Mouse (Mus musculus): ENCODE data around the gene Cpe. TPM values are rescaled to one million over a fixed set of nuclear protein-coding genes. Genes with fewer than 3 reads are reported as not detected.

Cpe gene
- polyA plus RNA-seq, 1 experiment = 44.3 TPM

- H3ac ChIP-seq (ENCODE audit: control insufficient read depth, insufficient read length) = no peak overlapping the region
- no peak overlapping the region for H3K4me2 ChIP-seq (ENCODE audit: low read depth)
- H3K27me3 ChIP-seq (ENCODE audit: control insufficient read depth, insufficient read depth, insufficient read length) = no peaks in the 10 kb centered on the region
- no peak for TF ChIP-seq MYOG (IDR thresholded peaks at IDR 0.05; ENCODE audit: control insufficient read depth in 1 of 3, insufficient read depth in 1 of 3, insufficient read length in 2 of 3, low read depth in 2 of 3)
- no peak for TF ChIP-seq TCF12 (IDR thresholded peaks at IDR 0.05; ENCODE audit: insufficient read depth, poor library complexity, severe bottlenecking)
- TF ChIP-seq E2F4 (IDR thresholded peaks at IDR 0.05; ENCODE audit: insufficient read depth) = no peak
- no peak for TF ChIP-seq REST (IDR thresholded peaks at IDR 0.05; ENCODE audit: insufficient read depth, insufficient read length)
- no peak for TF ChIP-seq TCF3 (IDR thresholded peaks at IDR 0.05; ENCODE audit: insufficient read length, low read depth)
- no peak for TF ChIP-seq POLR2A (IDR thresholded peaks at IDR 0.05; ENCODE audit: insufficient read length, low read depth)
- TF ChIP-seq USF1 (IDR thresholded peaks at IDR 0.05; ENCODE audit: low read depth) = no peak
- no peak for TF ChIP-seq SRF (IDR thresholded peaks at IDR 0.05; ENCODE audit: control insufficient read depth, insufficient read length, low read depth)
- TF ChIP-seq MAX (IDR thresholded peaks at IDR 0.05; ENCODE audit: low read depth) = no peak
- no peak for TF ChIP-seq MYOD1 (IDR thresholded peaks at IDR 0.05; ENCODE audit: control insufficient read depth in 1 of 3, insufficient read length in 2 of 3, low read depth in 2 of 3)
- TF ChIP-seq POLR2AphosphoS2 (IDR thresholded peaks at IDR 0.05; ENCODE audit: insufficient read length, low read depth) = no peak
- no peak for TF ChIP-seq CEBPB (IDR thresholded peaks at IDR 0.05; ENCODE audit: insufficient read depth, poor library complexity, severe bottlenecking)
- no peaks in the 10 kb centered on the region for H3K79me2 ChIP-seq (ENCODE audit: control insufficient read depth, insufficient read depth)
- H3K36me3 ChIP-seq (ENCODE audit: control insufficient read depth, insufficient read depth) = no peaks in the 10 kb centered on the region
- H3K4me3 ChIP-seq = no peak overlapping the region
Observed at GRCm38 (mm10) chr8:64611210-64611974, 81.5 kb downstream of the Cpe start.

DNA sequence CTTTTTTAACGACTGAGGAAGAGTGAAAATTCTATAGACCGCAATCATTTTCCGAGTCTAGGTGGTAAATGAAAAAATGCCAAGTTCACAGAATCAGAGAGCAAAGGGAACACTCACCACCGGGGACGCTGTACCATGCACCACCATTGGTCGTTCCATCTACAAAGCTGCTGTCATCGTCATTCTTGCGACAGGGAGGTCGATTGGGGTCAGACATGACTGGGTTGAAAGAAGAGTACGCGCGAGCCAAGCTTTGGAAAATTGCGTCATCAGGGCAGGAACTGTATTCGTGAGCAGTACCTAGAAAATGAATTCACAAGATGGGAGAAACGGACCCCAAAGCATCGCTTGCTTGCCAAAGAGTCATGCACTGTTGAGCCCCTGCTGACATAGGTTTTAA lies 83.9 kb downstream of the Cpe start:
- no peaks in the 10 kb centered on the region for H3K27me3 ChIP-seq (ENCODE audit: control insufficient read depth, insufficient read depth, insufficient read length)
- TF ChIP-seq TCF12 (IDR thresholded peaks at IDR 0.05; ENCODE audit: insufficient read depth, poor library complexity, severe bottlenecking) (no peak), SRF (IDR thresholded peaks at IDR 0.05; ENCODE audit: control insufficient read depth, insufficient read length, low read depth) (no peak), E2F4 (IDR thresholded peaks at IDR 0.05; ENCODE audit: insufficient read depth) (no peak), REST (IDR thresholded peaks at IDR 0.05; ENCODE audit: insufficient read depth, insufficient read length) (no peak), POLR2A (IDR thresholded peaks at IDR 0.05; ENCODE audit: insufficient read length, low read depth) (no peak)
- no peaks in the 10 kb centered on the region for H3K36me3 ChIP-seq (ENCODE audit: control insufficient read depth, insufficient read depth)
- H3K4me3 ChIP-seq = no peak overlapping the region
- H3K79me2 ChIP-seq (ENCODE audit: control insufficient read depth, insufficient read depth) = no peaks in the 10 kb centered on the region
- no peak overlapping the region for H3ac ChIP-seq (ENCODE audit: control insufficient read depth, insufficient read length)
- no peak overlapping the region for H3K4me2 ChIP-seq (ENCODE audit: low read depth)

DNA sequence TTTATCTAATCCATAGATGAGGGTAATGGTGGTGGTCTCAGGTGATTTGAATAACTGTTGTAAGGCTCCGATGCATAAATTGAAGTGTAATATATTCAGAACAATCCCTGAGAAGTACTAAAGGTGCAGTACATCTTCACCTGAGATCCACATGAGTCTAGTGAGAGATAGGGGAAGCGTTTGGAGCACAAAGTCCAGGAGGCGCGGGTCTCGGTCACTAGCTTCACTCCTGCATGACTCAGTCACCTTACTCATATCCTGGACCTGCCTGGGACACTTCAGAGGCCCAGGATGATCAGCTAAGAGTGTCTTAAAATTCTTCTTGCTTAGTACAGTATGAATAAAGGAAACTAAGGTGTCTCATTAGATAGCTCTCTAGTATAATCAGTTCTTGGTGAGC lies 86.8 kb downstream of the Cpe start:
- Histone ChIP-seq H3K36me3 (ENCODE audit: control insufficient read depth, insufficient read depth) (no peaks in the 10 kb centered on the region), H3K4me2 (ENCODE audit: low read depth) (no peak overlapping the region), H3ac (ENCODE audit: control insufficient read depth, insufficient read length) (no peak overlapping the region), H3K27me3 (ENCODE audit: control insufficient read depth, insufficient read depth, insufficient read length) (no peaks in the 10 kb centered on the region), H3K4me3 (no peak overlapping the region), H3K79me2 (ENCODE audit: control insufficient read depth, insufficient read depth) (no peaks in the 10 kb centered on the region)
- TF ChIP-seq MYOD1 (IDR thresholded peaks at IDR 0.05; ENCODE audit: control insufficient read depth in 1 of 3, insufficient read length in 2 of 3, low read depth in 2 of 3) (no peak), TCF12 (IDR thresholded peaks at IDR 0.05; ENCODE audit: insufficient read depth, poor library complexity, severe bottlenecking) (no peak), E2F4 (IDR thresholded peaks at IDR 0.05; ENCODE audit: insufficient read depth) (no peak), MAX (IDR thresholded peaks at IDR 0.05; ENCODE audit: low read depth) (no peak), USF1 (IDR thresholded peaks at IDR 0.05; ENCODE audit: low read depth) (no peak), TCF3 (IDR thresholded peaks at IDR 0.05; ENCODE audit: insufficient read length, low read depth) (no peak), REST (IDR thresholded peaks at IDR 0.05; ENCODE audit: insufficient read depth, insufficient read length) (no peak), MYOG (IDR thresholded peaks at IDR 0.05; ENCODE audit: control insufficient read depth in 1 of 3, insufficient read depth in 1 of 3, insufficient read length in 2 of 3, low read depth in 2 of 3) (no peak), CEBPB (IDR thresholded peaks at IDR 0.05; ENCODE audit: insufficient read depth, poor library complexity, severe bottlenecking) (no peak), POLR2AphosphoS2 (IDR thresholded peaks at IDR 0.05; ENCODE audit: insufficient read length, low read depth) (no peak), SRF (IDR thresholded peaks at IDR 0.05; ENCODE audit: control insufficient read depth, insufficient read length, low read depth) (no peak), POLR2A (IDR thresholded peaks at IDR 0.05; ENCODE audit: insufficient read length, low read depth) (no peak)

DNA sequence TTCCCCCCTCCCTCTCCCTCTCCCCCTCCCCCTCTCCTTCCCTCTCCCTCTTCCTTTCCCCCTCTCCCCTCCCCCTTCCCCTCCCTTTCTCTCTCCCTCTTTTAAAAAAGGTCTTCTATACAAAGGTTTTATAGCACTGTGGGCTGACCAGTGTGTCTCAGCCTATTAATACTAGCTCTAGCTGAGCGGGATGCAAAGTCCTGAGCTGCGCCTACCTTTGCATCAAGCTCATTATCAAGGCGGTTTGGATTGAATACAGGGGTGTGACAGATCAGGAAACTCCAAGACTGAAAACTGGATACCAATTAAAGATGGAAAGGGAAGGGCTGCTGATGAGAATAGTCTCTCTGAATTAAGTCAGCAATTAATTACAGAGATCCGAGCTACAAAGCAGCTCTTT lies 94.6 kb downstream of the Cpe start:
- H3K36me3 ChIP-seq (ENCODE audit: control insufficient read depth, insufficient read depth) = no peaks in the 10 kb centered on the region
- TF ChIP-seq REST (IDR thresholded peaks at IDR 0.05; ENCODE audit: insufficient read depth, insufficient read length) (no peak), TCF3 (IDR thresholded peaks at IDR 0.05; ENCODE audit: insufficient read length, low read depth) (no peak), SRF (IDR thresholded peaks at IDR 0.05; ENCODE audit: control insufficient read depth, insufficient read length, low read depth) (no peak), E2F4 (IDR thresholded peaks at IDR 0.05; ENCODE audit: insufficient read depth) (no peak), MAX (IDR thresholded peaks at IDR 0.05; ENCODE audit: low read depth) (no peak), USF1 (IDR thresholded peaks at IDR 0.05; ENCODE audit: low read depth) (no peak), MYOD1 (IDR thresholded peaks at IDR 0.05; ENCODE audit: control insufficient read depth in 1 of 3, insufficient read length in 2 of 3, low read depth in 2 of 3) (no peak), CEBPB (IDR thresholded peaks at IDR 0.05; ENCODE audit: insufficient read depth, poor library complexity, severe bottlenecking) (no peak), POLR2AphosphoS2 (IDR thresholded peaks at IDR 0.05; ENCODE audit: insufficient read length, low read depth) (no peak), POLR2A (IDR thresholded peaks at IDR 0.05; ENCODE audit: insufficient read length, low read depth) (no peak), TCF12 (IDR thresholded peaks at IDR 0.05; ENCODE audit: insufficient read depth, poor library complexity, severe bottlenecking) (no peak), MYOG (IDR thresholded peaks at IDR 0.05; ENCODE audit: control insufficient read depth in 1 of 3, insufficient read depth in 1 of 3, insufficient read length in 2 of 3, low read depth in 2 of 3) (no peak)

More for the DNA sequence above, 94.6 kb downstream of the Cpe start:
- Histone ChIP-seq H3ac (ENCODE audit: control insufficient read depth, insufficient read length) (no peak overlapping the region), H3K27me3 (ENCODE audit: control insufficient read depth, insufficient read depth, insufficient read length) (no peaks in the 10 kb centered on the region), H3K4me3 (no peak overlapping the region), H3K4me2 (ENCODE audit: low read depth) (no peak overlapping the region), H3K79me2 (ENCODE audit: control insufficient read depth, insufficient read depth) (no peaks in the 10 kb centered on the region)

Data from myocyte (in vitro differentiated cells).